Mouse (Mus musculus): ENCODE measurements around the gene Iars2. TPM values are rescaled to one million over a fixed set of nuclear protein-coding genes. Genes with fewer than 3 reads are reported as not detected.
"Not testable (repeated sequence)": the region's sequence is repeated elsewhere in the genome, so short reads cannot be mapped to it uniquely, and the experiment has no call there.

Gene Iars2
- polyA plus RNA-seq, 1 experiment from 2014 or later = 25.7 TPM

- ATAC-seq (ENCODE audit: low FRiP score, low read depth) = no peak
- Histone ChIP-seq H3K9me3 (no peaks in the 10 kb centered on the region), H3K4me1 (peaks cover 31% of the 10 kb centered on the region), H3K4me2 (replicated peaks) (peak overlapping the region; percentile 83; the same call in 1 of the 2 replicates), H3K27me3 (no peaks in the 10 kb centered on the region), H3K27ac (replicated peaks) (no peak overlapping the region), H3K36me3 (peaks cover 17% of the 10 kb centered on the region), H3K4me3 (no peak overlapping the region), H3K9ac (replicated peaks) (no peak overlapping the region)
- WGBS = 91% methylated on average over 8 of the region's 8 CpGs
Measured at GRCm38 (mm10) chr1:185329851-185330250, 655 bp upstream of the Iars2 start.

GRCm38 (mm10) chr1:185327754-185328345 is 1.3 kb downstream of the Iars2 start:
- not testable (repeated sequence) for H3K27me3 ChIP-seq; H3K9me3 ChIP-seq; ATAC-seq (ENCODE audit: low FRiP score, low read depth); H3K9ac ChIP-seq (replicated peaks); H3K27ac ChIP-seq (replicated peaks)
- H3K4me2 ChIP-seq (replicated peaks) = peak overlapping the region; percentile 83
- peak overlapping the region; percentile 91; the same call in 1 of the 2 replicates for H3K4me3 ChIP-seq
- peaks cover 18% of the 10 kb centered on the region for H3K4me1 ChIP-seq
- WGBS = 65% methylated on average over 3 of the region's 3 CpGs
- H3K36me3 ChIP-seq = peaks cover 34% of the 10 kb centered on the region

- WGBS = 90% methylated on average over 16 of the region's 16 CpGs
- Histone ChIP-seq H3K9ac (replicated peaks) (no peak overlapping the region), H3K9me3 (no peaks in the 10 kb centered on the region), H3K27ac (replicated peaks) (no peak overlapping the region), H3K4me3 (no peak overlapping the region), H3K4me2 (replicated peaks) (no peak overlapping the region), H3K27me3 (no peaks in the 10 kb centered on the region), H3K4me1 (no peaks in the 10 kb centered on the region), H3K36me3 (peaks cover 69% of the 10 kb centered on the region)
- ATAC-seq (ENCODE audit: low FRiP score, low read depth) = no peak
Measured at GRCm38 (mm10) chr1:185315846-185316568, 13.2 kb downstream of the Iars2 start.

- no peak for ATAC-seq (ENCODE audit: low FRiP score, low read depth)
- no peak overlapping the region for H3K4me2 ChIP-seq (replicated peaks)
- no peaks in the 10 kb centered on the region for H3K9me3 ChIP-seq
- no peak overlapping the region for H3K27ac ChIP-seq (replicated peaks)
- H3K4me1 ChIP-seq = no peaks in the 10 kb centered on the region
- H3K27me3 ChIP-seq = no peaks in the 10 kb centered on the region
- no peak overlapping the region for H3K4me3 ChIP-seq
- H3K9ac ChIP-seq (replicated peaks) = no peak overlapping the region
- WGBS = 86% methylated on average over 4 of the region's 4 CpGs
- H3K36me3 ChIP-seq = peaks cover 57% of the 10 kb centered on the region
Measured at GRCm38 (mm10) chr1:185314546-185314945, 14.7 kb downstream of the Iars2 start.

- no peak overlapping the region for H3K9ac ChIP-seq (replicated peaks)
- H3K36me3 ChIP-seq = peaks cover 53% of the 10 kb centered on the region
- H3K27ac ChIP-seq (replicated peaks) = no peak overlapping the region
- WGBS = 93% methylated on average over 9 of the region's 9 CpGs
- H3K4me2 ChIP-seq (replicated peaks) = no peak overlapping the region
- no peaks in the 10 kb centered on the region for H3K27me3 ChIP-seq
- no peak overlapping the region for H3K4me3 ChIP-seq
- no peaks in the 10 kb centered on the region for H3K9me3 ChIP-seq
- no peak for ATAC-seq (ENCODE audit: low FRiP score, low read depth)
- no peaks in the 10 kb centered on the region for H3K4me1 ChIP-seq
Measured at GRCm38 (mm10) chr1:185311949-185312348, 17.2 kb downstream of the Iars2 start.

GRCm38 (mm10) chr1:185308908-185309307 is 20.3 kb downstream of the Iars2 start:
- Histone ChIP-seq H3K9me3 (no peaks in the 10 kb centered on the region), H3K4me1 (no peaks in the 10 kb centered on the region), H3K36me3 (peaks cover 38% of the 10 kb centered on the region), H3K27ac (replicated peaks) (no peak overlapping the region), H3K27me3 (no peaks in the 10 kb centered on the region), H3K4me3 (no peak overlapping the region), H3K9ac (replicated peaks) (no peak overlapping the region), H3K4me2 (replicated peaks) (no peak overlapping the region)
- ATAC-seq (ENCODE audit: low FRiP score, low read depth) = no peak
- 73% methylated on average over 4 of the region's 4 CpGs for WGBS

- no peak overlapping the region for H3K4me2 ChIP-seq (replicated peaks)
- peaks cover 35% of the 10 kb centered on the region for H3K36me3 ChIP-seq
- no peak overlapping the region for H3K27ac ChIP-seq (replicated peaks)
- H3K27me3 ChIP-seq = no peaks in the 10 kb centered on the region
- WGBS = 96% methylated on average over 2 of the region's 2 CpGs
- H3K9me3 ChIP-seq = no peaks in the 10 kb centered on the region
- no peak overlapping the region for H3K4me3 ChIP-seq
- no peak overlapping the region for H3K9ac ChIP-seq (replicated peaks)
- no peak for ATAC-seq (ENCODE audit: low FRiP score, low read depth)
- no peaks in the 10 kb centered on the region for H3K4me1 ChIP-seq
Measured at GRCm38 (mm10) chr1:185308334-185308733, 20.9 kb downstream of the Iars2 start.

- 95% methylated on average over 7 of the region's 7 CpGs for whole genome bisulfite sequencing
- no peaks in the 10 kb centered on the region for H3K4me1 ChIP-seq
- ATAC-seq (ENCODE audit: low FRiP score, low read depth) = no peak
- H3K36me3 ChIP-seq = peaks cover 35% of the 10 kb centered on the region
- no peak overlapping the region for H3K9ac ChIP-seq (replicated peaks)
- no peaks in the 10 kb centered on the region for H3K27me3 ChIP-seq
- H3K4me3 ChIP-seq = no peak overlapping the region
- H3K27ac ChIP-seq (replicated peaks) = no peak overlapping the region
- H3K9me3 ChIP-seq = no peaks in the 10 kb centered on the region
- no peak overlapping the region for H3K4me2 ChIP-seq (replicated peaks)
Measured at GRCm38 (mm10) chr1:185307645-185308044, 21.6 kb downstream of the Iars2 start.

- ATAC-seq (ENCODE audit: low FRiP score, low read depth) = no peak
- Histone ChIP-seq H3K4me1 (no peaks in the 10 kb centered on the region), H3K4me3 (no peak overlapping the region), H3K36me3 (peaks cover 35% of the 10 kb centered on the region), H3K9ac (replicated peaks) (no peak overlapping the region), H3K9me3 (no peaks in the 10 kb centered on the region), H3K27ac (replicated peaks) (no peak overlapping the region), H3K4me2 (replicated peaks) (no peak overlapping the region), H3K27me3 (no peaks in the 10 kb centered on the region)
- 97% methylated on average over 12 of the region's 12 CpGs for WGBS
Measured at GRCm38 (mm10) chr1:185306836-185307235, 22.4 kb downstream of the Iars2 start.

- 94% methylated on average over 6 of the region's 6 CpGs for WGBS
Measured at GRCm38 (mm10) chr1:185302816-185303215, 26.4 kb downstream of the Iars2 start.

GRCm38 (mm10) chr1:185298496-185298895 is 30.7 kb downstream of the Iars2 start:
- Histone ChIP-seq H3K9ac (replicated peaks) (no peak overlapping the region), H3K4me2 (replicated peaks) (no peak overlapping the region), H3K4me3 (no peak overlapping the region), H3K27ac (replicated peaks) (no peak overlapping the region), H3K36me3 (peaks cover 59% of the 10 kb centered on the region), H3K4me1 (no peaks in the 10 kb centered on the region), H3K9me3 (no peaks in the 10 kb centered on the region), H3K27me3 (no peaks in the 10 kb centered on the region)
- 96% methylated on average over 8 of the region's 8 CpGs for WGBS
- ATAC-seq (ENCODE audit: low FRiP score, low read depth) = no peak

More at GRCm38 (mm10) chr1:185302816-185303215, 26.4 kb downstream of the Iars2 start:
- Histone ChIP-seq H3K36me3 (peaks cover 36% of the 10 kb centered on the region), H3K4me2 (replicated peaks) (no peak overlapping the region), H3K27ac (replicated peaks) (no peak overlapping the region), H3K4me3 (no peak overlapping the region), H3K9ac (replicated peaks) (no peak overlapping the region), H3K4me1 (no peaks in the 10 kb centered on the region), H3K27me3 (no peaks in the 10 kb centered on the region), H3K9me3 (no peaks in the 10 kb centered on the region)
- no peak for ATAC-seq (ENCODE audit: low FRiP score, low read depth)

GRCm38 (mm10) chr1:185296850-185297249 is 32.3 kb downstream of the Iars2 start:
- ATAC-seq (ENCODE audit: low FRiP score, low read depth) = no peak
- peaks cover 61% of the 10 kb centered on the region for H3K36me3 ChIP-seq
- 90% methylated on average over 7 of the region's 7 CpGs for WGBS
- H3K9me3 ChIP-seq = no peaks in the 10 kb centered on the region
- H3K4me1 ChIP-seq = no peaks in the 10 kb centered on the region
- no peak overlapping the region for H3K27ac ChIP-seq (replicated peaks)
- no peak overlapping the region for H3K9ac ChIP-seq (replicated peaks)
- H3K4me3 ChIP-seq = no peak overlapping the region
- no peaks in the 10 kb centered on the region for H3K27me3 ChIP-seq
- H3K4me2 ChIP-seq (replicated peaks) = no peak overlapping the region

All from midbrain, embryonic 12.5 days (tissue).